Mouse (Mus musculus): ENCODE data around the gene Tnrc6c. TPM values are rescaled to one million over a fixed set of nuclear protein-coding genes. Genes with fewer than 3 reads are reported as not detected.

The Tnrc6c gene
- total and polyA plus RNA-seq, 3 experiments: 6.9 to 16.7 (median 12.8) TPM

- Histone ChIP-seq H3K27ac (ENCODE audit: insufficient read depth, low read depth) (no peak overlapping the region), H3K27me3 (replicated peaks) (no peaks in the 10 kb centered on the region), H3K36me3 (replicated peaks in 1 of 2; ENCODE audit: control insufficient read depth in 1 of 2, insufficient read depth in 1 of 2, low read length in 1 of 2) (peaks cover 66 to 91% of the 10 kb centered on the region in 2 experiments), H3K9ac (ENCODE audit: insufficient read depth, low read depth) (no peak overlapping the region), H3K79me2 (replicated peaks; ENCODE audit: control insufficient read depth, extremely low read depth, insufficient read depth, poor library complexity, severe bottlenecking) (no peaks in the 10 kb centered on the region), H3K4me3 (replicated peaks in 1 of 3; ENCODE audit: low read depth in 2 of 3, low read length in 2 of 3, poor library complexity in 1 of 3) (no peak overlapping the region), H3K4me1 (ENCODE audit: control insufficient read depth in 1 of 2, insufficient read depth in 2 of 2) (peaks cover 20 to 70% of the 10 kb centered on the region in 2 experiments), H3K9me3 (replicated peaks; ENCODE audit: low read length) (no peaks in the 10 kb centered on the region), H3K4me2 (ENCODE audit: insufficient read depth, low read depth, poor library complexity, severe bottlenecking) (no peak overlapping the region)
- DNase-seq (ENCODE audit: extremely low read depth): no peak
- in situ Hi-C loops (cut with MboI; ENCODE audit: low pct_ligation_motif_present, low pct_unique_long_range_greater_than_20kb, low sequenced_read_pairs) (no loop called here), dilution Hi-C loops (cut with MboI; ENCODE audit: extremely low pct_ligation_motif_present, extremely low pct_unique_long_range_greater_than_20kb, low sequenced_read_pairs) (no loop called here)
- peak; percentile 54 for TF ChIP-seq EP300 (IDR thresholded peaks at IDR 0.05; ENCODE audit: low read length)
- TF ChIP-seq ELF1 (IDR thresholded peaks at IDR 0.05; ENCODE audit: low read depth, low read length): no peak
- TF ChIP-seq IRF4 (IDR thresholded peaks at IDR 0.05; ENCODE audit: low read depth, low read length): 0 out of 2 replicates have a peak, but pooled peaks have one; percentile 37
These were observed 118.3 kb downstream of the Tnrc6c start for GRCm38 (mm10) chr11:117772352-117772751.

GRCm38 (mm10) chr11:117774925-117775324 is 120.8 kb downstream of the Tnrc6c start:
- Histone ChIP-seq H3K4me3 (replicated peaks in 1 of 3; ENCODE audit: low read depth in 2 of 3, low read length in 2 of 3, poor library complexity in 1 of 3) (no peak overlapping the region), H3K27ac (ENCODE audit: insufficient read depth, low read depth) (no peak overlapping the region), H3K36me3 (replicated peaks in 1 of 2; ENCODE audit: control insufficient read depth in 1 of 2, insufficient read depth in 1 of 2, low read length in 1 of 2) (peaks cover 65 to 85% of the 10 kb centered on the region in 2 experiments), H3K4me2 (ENCODE audit: insufficient read depth, low read depth, poor library complexity, severe bottlenecking) (no peak overlapping the region), H3K27me3 (replicated peaks) (no peaks in the 10 kb centered on the region), H3K9me3 (replicated peaks; ENCODE audit: low read length) (no peaks in the 10 kb centered on the region), H3K9ac (ENCODE audit: insufficient read depth, low read depth) (no peak overlapping the region), H3K79me2 (replicated peaks; ENCODE audit: control insufficient read depth, extremely low read depth, insufficient read depth, poor library complexity, severe bottlenecking) (no peaks in the 10 kb centered on the region), H3K4me1 (ENCODE audit: control insufficient read depth in 1 of 2, insufficient read depth in 2 of 2) (peaks cover 13 to 64% of the 10 kb centered on the region in 2 experiments)
- in situ Hi-C loops (cut with MboI; ENCODE audit: low pct_ligation_motif_present, low pct_unique_long_range_greater_than_20kb, low sequenced_read_pairs) (no loop called here), dilution Hi-C loops (cut with MboI; ENCODE audit: extremely low pct_ligation_motif_present, extremely low pct_unique_long_range_greater_than_20kb, low sequenced_read_pairs) (no loop called here)
- TF ChIP-seq ZKSCAN1 (IDR thresholded peaks at IDR 0.05; ENCODE audit: borderline replicate concordance, low read depth, low read length) (no peak), NELFE (IDR thresholded peaks at IDR 0.05; ENCODE audit: low read depth, low read length) (no peak), USF2 (conservative IDR thresholded peaks at IDR 0.05; ENCODE audit: low read depth, low read length) (no peak), EP300 (IDR thresholded peaks at IDR 0.05; ENCODE audit: low read length) (no peak), HCFC1 (IDR thresholded peaks at IDR 0.05; ENCODE audit: low read depth, low read length) (no peak), POLR2A (IDR thresholded peaks at IDR 0.05; ENCODE audit: low read depth, low read length) (no peak), UBTF (IDR thresholded peaks at IDR 0.05; ENCODE audit: low read depth, low read length) (no peak), MAX (IDR thresholded peaks at IDR 0.05; ENCODE audit: low read length) (no peak), MXI1 (IDR thresholded peaks at IDR 0.05; ENCODE audit: low read depth, low read length) (no peak), MAZ (IDR thresholded peaks at IDR 0.05; ENCODE audit: low read depth, low read length) (no peak), RCOR1 (conservative IDR thresholded peaks at IDR 0.05; ENCODE audit: low read depth, low read length) (no peak), MYC (IDR thresholded peaks at IDR 0.05; ENCODE audit: low read depth, low read length) (no peak)
- no peak for DNase-seq (ENCODE audit: extremely low read depth)

GRCm38 (mm10) chr11:117775540-117775939 is 121.5 kb downstream of the Tnrc6c start:
- H3K36me3 ChIP-seq (replicated peaks in 1 of 2; ENCODE audit: control insufficient read depth in 1 of 2, insufficient read depth in 1 of 2, low read length in 1 of 2): peaks cover 60 to 79% of the 10 kb centered on the region in 2 experiments
- H3K79me2 ChIP-seq (replicated peaks; ENCODE audit: control insufficient read depth, extremely low read depth, insufficient read depth, poor library complexity, severe bottlenecking): no peaks in the 10 kb centered on the region
- H3K9me3 ChIP-seq (replicated peaks; ENCODE audit: low read length): no peaks in the 10 kb centered on the region
- in situ Hi-C loops (cut with MboI; ENCODE audit: low pct_ligation_motif_present, low pct_unique_long_range_greater_than_20kb, low sequenced_read_pairs) (no loop called here), dilution Hi-C loops (cut with MboI; ENCODE audit: extremely low pct_ligation_motif_present, extremely low pct_unique_long_range_greater_than_20kb, low sequenced_read_pairs) (no loop called here)
- H3K4me3 ChIP-seq (replicated peaks in 1 of 3; ENCODE audit: low read depth in 2 of 3, low read length in 2 of 3, poor library complexity in 1 of 3): no peak overlapping the region
- no peak for DNase-seq (ENCODE audit: extremely low read depth)
- H3K9ac ChIP-seq (ENCODE audit: insufficient read depth, low read depth): no peak overlapping the region
- TF ChIP-seq POLR2AphosphoS2 (IDR thresholded peaks at IDR 0.05; ENCODE audit: low read depth, low read length): no peak
- TF ChIP-seq ETS1 (conservative IDR thresholded peaks at IDR 0.05; ENCODE audit: low read depth, low read length): no peak
- TF ChIP-seq TCF12 (IDR thresholded peaks at IDR 0.05; ENCODE audit: low read depth, low read length): no peak
- no peak for TF ChIP-seq MXI1 (IDR thresholded peaks at IDR 0.05; ENCODE audit: low read depth, low read length)
- TF ChIP-seq MEF2A (IDR thresholded peaks at IDR 0.05; ENCODE audit: borderline replicate concordance, low read depth, low read length): no peak
- no peak for TF ChIP-seq SMC3 (IDR thresholded peaks at IDR 0.05; ENCODE audit: low read depth, low read length)
- no peak for TF ChIP-seq USF1 (IDR thresholded peaks at IDR 0.05; ENCODE audit: low read depth, low read length)
- TF ChIP-seq USF2 (conservative IDR thresholded peaks at IDR 0.05; ENCODE audit: low read depth, low read length): no peak
- no peak for TF ChIP-seq ZMIZ1 (IDR thresholded peaks at IDR 0.05; ENCODE audit: low read depth, low read length)
- TF ChIP-seq EP300 (IDR thresholded peaks at IDR 0.05; ENCODE audit: low read length): no peak
- no peak for TF ChIP-seq JUND (conservative IDR thresholded peaks at IDR 0.05; ENCODE audit: low read depth, low read length)
- no peaks in the 10 kb centered on the region for H3K27me3 ChIP-seq (replicated peaks)
- H3K27ac ChIP-seq (ENCODE audit: insufficient read depth, low read depth): no peak overlapping the region
- H3K4me1 ChIP-seq (ENCODE audit: control insufficient read depth in 1 of 2, insufficient read depth in 2 of 2): peaks cover 13 to 60% of the 10 kb centered on the region in 2 experiments
- no peak overlapping the region for H3K4me2 ChIP-seq (ENCODE audit: insufficient read depth, low read depth, poor library complexity, severe bottlenecking)
